Mouse (Mus musculus) mesoderm, embryonic 11.5 days (tissue): Measurements from ENCODE around the gene Akt1.

Experiments used
- DNase-seq: peaks from one replicate; pipeline ENCODE4 v3.0.0-alpha.2; 2012; ENCODE audit warnings: low read depth, low spot score

Gene Akt1

GRCm38 (mm10) chr12:112628197-112628596 lies 46.5 kb downstream of the Akt1 start:
- no peak for DNase-seq

GRCm38 (mm10) chr12:112627097-112627881 lies 47.4 kb downstream of the Akt1 start:
- no peak for DNase-seq

- DNase-seq: no peak
These were observed 48.2 kb downstream of the Akt1 start for GRCm38 (mm10) chr12:112626455-112626854.

- DNase-seq: no peak
These were observed 49.0 kb downstream of the Akt1 start for GRCm38 (mm10) chr12:112625700-112626099.

GRCm38 (mm10) chr12:112623742-112624141 lies 50.9 kb downstream of the Akt1 start:
- DNase-seq: peak; percentile 66

- DNase-seq: no peak
These were observed 52.8 kb downstream of the Akt1 start for GRCm38 (mm10) chr12:112621900-112622299.

- no peak for DNase-seq
These were observed 54.2 kb downstream of the Akt1 start for GRCm38 (mm10) chr12:112620354-112621061.

GRCm38 (mm10) chr12:112619686-112620353 lies 54.9 kb downstream of the Akt1 start, which contains the start of gene Adssl1:
TSS of gene Adssl1 (plus strand) at chr12:112620045.
- peak; percentile 66 for DNase-seq

GRCm38 (mm10) chr12:112618981-112619685 lies 55.6 kb downstream of the Akt1 start:
- DNase-seq: no peak

GRCm38 (mm10) chr12:112617898-112618380 lies 56.7 kb downstream of the Akt1 start:
- peak; percentile 82 for DNase-seq

GRCm38 (mm10) chr12:112617184-112617583 lies 57.5 kb downstream of the Akt1 start:
- DNase-seq: no peak

- no peak for DNase-seq
These were observed 58.0 kb downstream of the Akt1 start for GRCm38 (mm10) chr12:112616668-112617067.

GRCm38 (mm10) chr12:112609031-112609430 lies 65.7 kb downstream of the Akt1 start:
- DNase-seq: no peak

- DNase-seq: no peak
These were observed 67.7 kb downstream of the Akt1 start for GRCm38 (mm10) chr12:112606998-112607397.

GRCm38 (mm10) chr12:112605766-112606165 lies 68.9 kb downstream of the Akt1 start:
- DNase-seq: peak; percentile 71

GRCm38 (mm10) chr12:112604709-112605649 lies 69.7 kb downstream of the Akt1 start:
- DNase-seq: peak; percentile 61

- no peak for DNase-seq
These were observed 70.7 kb downstream of the Akt1 start for GRCm38 (mm10) chr12:112604022-112604421.
